Mouse (Mus musculus): ENCODE results near the gene Slc25a22. TPM values are rescaled to one million over a fixed set of nuclear protein-coding genes. Genes with fewer than 3 reads are reported as not detected.

Gene Slc25a22
- 134 and 136 TPM in 2 replicates for polyA plus RNA-seq (2012; ENCODE audit: low replicate concordance)

GRCm38 (mm10) chr7:141437178-141438120 is at the start of gene Slc25a22:
TSS of gene Slc25a22 (minus strand) at chr7:141437892.

GRCm38 (mm10) chr7:141475011-141475804 is 37.5 kb upstream of the Slc25a22 start, which contains the start of the genes Polr2l and Tspan4:
TSS of gene Polr2l (minus strand) at chr7:141475132.
TSS of gene Tspan4 (plus strand) at chr7:141475240.

GRCm38 (mm10) chr7:141467230-141468030 is 29.7 kb upstream of the Slc25a22 start, which contains the start of gene Cd151:
TSS of gene Cd151 (plus strand) at chr7:141467392.

GRCm38 (mm10) chr7:141460391-141461113 is 22.9 kb upstream of the Slc25a22 start, which contains the start of gene Cracr2b:
TSS of gene Cracr2b (plus strand) at chr7:141461094.

GRCm38 (mm10) chr7:141454967-141455551 is 17.4 kb upstream of the Slc25a22 start, which contains the start of gene Pnpla2:
TSS of gene Pnpla2 (plus strand) at chr7:141455198.

GRCm38 (mm10) chr7:141447110-141447991 is 9.7 kb upstream of the Slc25a22 start, which contains the start of gene Rplp2:
TSS of gene Rplp2 (plus strand) at chr7:141447370.

GRCm38 (mm10) chr7:141443828-141444237 is 6.1 kb upstream of the Slc25a22 start, which contains the start of gene Pidd1:
TSS of gene Pidd1 (minus strand) at chr7:141444025.

GRCm38 (mm10) chr7:141429310-141429709 is 8.4 kb downstream of the Slc25a22 start, which contains the start of gene Cend1:
TSS of gene Cend1 (minus strand) at chr7:141429491.

GRCm38 (mm10) chr7:141413809-141414584 is 23.7 kb downstream of the Slc25a22 start, which contains the start of gene Gatd1:
TSS of gene Gatd1 (minus strand) at chr7:141414136.

GRCm38 (mm10) chr7:141391625-141392551 is 45.8 kb downstream of the Slc25a22 start, which contains the start of gene Taldo1:
TSS of gene Taldo1 (plus strand) at chr7:141392199.

Other genes starting within 250 kb of the Slc25a22 start
- 58.5 and 63.6 TPM in 2 replicates for gene Hras, start 243.9 kb downstream of the Slc25a22 start, polyA plus RNA-seq (2012; ENCODE audit: low replicate concordance)
- 9.6 and 9.7 TPM in 2 replicates for gene Lrrc56, start 243.7 kb downstream of the Slc25a22 start, polyA plus RNA-seq (2012; ENCODE audit: low replicate concordance)
- gene Lmntd2, start 223.8 kb downstream of the Slc25a22 start, polyA plus RNA-seq (2012; ENCODE audit: low replicate concordance), result 0.97 and 1.5 TPM in 2 replicates
- gene Rassf7, start 222.0 kb downstream of the Slc25a22 start, polyA plus RNA-seq (2012; ENCODE audit: low replicate concordance), result 8.4 and 16.5 TPM in 2 replicates
- 105 and 162 TPM in 2 replicates for gene Phrf1, start 209.1 kb downstream of the Slc25a22 start, polyA plus RNA-seq (2012; ENCODE audit: low replicate concordance)
- gene Irf7, start 171.4 kb downstream of the Slc25a22 start, polyA plus RNA-seq (2012; ENCODE audit: low replicate concordance), result 194 and 421 TPM in 2 replicates
- gene Cdhr5, start 161.1 kb downstream of the Slc25a22 start, polyA plus RNA-seq (2012; ENCODE audit: low replicate concordance), result 0.24 TPM in 1 of 2 replicates, not detected in the other
- not detected in 2 replicates for gene Sct, start 158.8 kb downstream of the Slc25a22 start, polyA plus RNA-seq (2012; ENCODE audit: low replicate concordance)
- gene Drd4, start 145.9 kb downstream of the Slc25a22 start, polyA plus RNA-seq (2012; ENCODE audit: low replicate concordance), result 0.06 TPM in 1 of 2 replicates, not detected in the other
- 29.1 and 106 TPM in 2 replicates for gene Deaf1, start 110.2 kb downstream of the Slc25a22 start, polyA plus RNA-seq (2012; ENCODE audit: low replicate concordance)
- gene Tmem80, start 110.2 kb downstream of the Slc25a22 start, polyA plus RNA-seq (2012; ENCODE audit: low replicate concordance), result 17.9 and 21.6 TPM in 2 replicates
- 0.36 TPM in 1 of 2 replicates, not detected in the other for gene Eps8l2, start 99.0 kb downstream of the Slc25a22 start, polyA plus RNA-seq (2012; ENCODE audit: low replicate concordance)
- 29.0 and 438 TPM in 2 replicates for gene Taldo1, start 45.7 kb downstream of the Slc25a22 start, polyA plus RNA-seq (2012; ENCODE audit: low replicate concordance)
- 2.8 and 7.8 TPM in 2 replicates for gene Gatd1, start 23.8 kb downstream of the Slc25a22 start, polyA plus RNA-seq (2012; ENCODE audit: low replicate concordance)
- gene Cend1, start 8.4 kb downstream of the Slc25a22 start, polyA plus RNA-seq (2012; ENCODE audit: low replicate concordance), result not detected in 2 replicates
- gene Pidd1, start 6.1 kb upstream of the Slc25a22 start, polyA plus RNA-seq (2012; ENCODE audit: low replicate concordance), result 42.8 and 151 TPM in 2 replicates
- gene Rplp2, start 9.5 kb upstream of the Slc25a22 start, polyA plus RNA-seq (2012; ENCODE audit: low replicate concordance), result 3,626 and 4,022 TPM in 2 replicates
- gene Pnpla2, start 17.3 kb upstream of the Slc25a22 start, polyA plus RNA-seq (2012; ENCODE audit: low replicate concordance), result 71.6 and 106 TPM in 2 replicates
- 3.5 and 4.4 TPM in 2 replicates for gene Cracr2b, start 23.2 kb upstream of the Slc25a22 start, polyA plus RNA-seq (2012; ENCODE audit: low replicate concordance)
- 5.2 and 25.9 TPM in 2 replicates for gene Cd151, start 29.5 kb upstream of the Slc25a22 start, polyA plus RNA-seq (2012; ENCODE audit: low replicate concordance)
- gene Polr2l, start 37.2 kb upstream of the Slc25a22 start, polyA plus RNA-seq (2012; ENCODE audit: low replicate concordance), result 27.0 and 49.9 TPM in 2 replicates
- 12.0 and 26.3 TPM in 2 replicates for gene Tspan4, start 37.3 kb upstream of the Slc25a22 start, polyA plus RNA-seq (2012; ENCODE audit: low replicate concordance)
- 27.1 and 31.5 TPM in 2 replicates for gene Chid1, start 102.0 kb upstream of the Slc25a22 start, polyA plus RNA-seq (2012; ENCODE audit: low replicate concordance)
- gene Ap2a2, start 124.3 kb upstream of the Slc25a22 start, polyA plus RNA-seq (2012; ENCODE audit: low replicate concordance), result 36.3 and 76.7 TPM in 2 replicates
- gene Muc6, start 217.4 kb upstream of the Slc25a22 start, polyA plus RNA-seq (2012; ENCODE audit: low replicate concordance), result 0.29 and 2.5 TPM in 2 replicates